Mouse (Mus musculus) kidney, postnatal 0 days (tissue): ENCODE results near the gene Gpatch1. TPM values are rescaled to one million over a fixed set of nuclear protein-coding genes. Genes with fewer than 3 reads are reported as not detected.
"Not testable (repeated sequence)": the region's sequence is repeated elsewhere in the genome, so short reads cannot be mapped to it uniquely, and the experiment has no call there.

Experiments
- ATAC-seq: fragments of 200-750 bp; cut with Nextera tagmentation; replicated peaks from 2 replicates; pipeline ENCODE4 v1.8.0; 2017; ENCODE audit warnings: low read depth, moderate number of reproducible peaks, moderate TSS enrichment, moderate library complexity; ENCODE audit not compliant: low FRiP score
- DNase-seq: peaks from one replicate; pipeline ENCODE4 v3.0.0-alpha.2; 2016; ENCODE audit warnings: low spot score
- H3K27ac ChIP-seq: fragments of 300-500 bp; sonication (generic); 2 replicates; pipeline ENCODE4 v1.5.1; 2014; ENCODE audit warnings: mild to moderate bottlenecking
- H3K27me3 ChIP-seq: fragments of 300-500 bp; sonication (generic); 2 replicates; pipeline ENCODE4 v1.6.1; 2014; ENCODE audit warnings: low read length, mixed read lengths; ENCODE audit not compliant: insufficient read depth
- H3K36me3 ChIP-seq: fragments of 300-500 bp; sonication (generic); 2 replicates; pipeline ENCODE4 v1.6.1; 2014; ENCODE audit warnings: low read length, mixed read lengths; ENCODE audit not compliant: insufficient read depth
- H3K4me1 ChIP-seq: fragments of 300-500 bp; sonication (generic); replicated peaks from 2 replicates; pipeline ENCODE4 v1.6.1; 2014; ENCODE audit warnings: antibody characterized with exemption, low read length, mixed read lengths; ENCODE audit not compliant: insufficient read depth
- H3K4me2 ChIP-seq: fragments of 300-500 bp; sonication (generic); 2 replicates; pipeline ENCODE4 v1.6.1; 2014; ENCODE audit warnings: mild to moderate bottlenecking, low read length, moderate library complexity, mixed read lengths
- H3K4me3 ChIP-seq: fragments of 300-500 bp; sonication (generic); replicated peaks from 2 replicates; pipeline ENCODE4 v1.5.1; 2014; ENCODE audit warnings: low read depth, low read length
- H3K9ac ChIP-seq: fragments of 300-500 bp; sonication (generic); 2 replicates; pipeline ENCODE4 v1.6.1; 2014; ENCODE audit warnings: low read depth, low read length
- H3K9me3 ChIP-seq: fragments of 300-500 bp; sonication (generic); replicated peaks from 2 replicates; pipeline ENCODE4 v1.6.1; 2016; ENCODE audit warnings: low read length, inconsistent platforms, mixed read lengths
- CTCF ChIP-seq: IDR thresholded peaks from 2 replicates; pipeline ENCODE4 v1.5.1; 2016; ENCODE audit warnings: antibody characterized with exemption, low read depth, mild to moderate bottlenecking, moderate library complexity
- WGBS: fragments of 180-500 bp; shearing (Covaris S2); extraction: QIAGEN DNeasy Blood & Tissue Kit; methylation state at CpG from one replicate; pipeline ENCODE4 v1.1.7; 2014; 5-methylcytosine and 5-hydroxymethylcytosine counted together
- polyA plus RNA-seq: library from polyadenylated mRNA; unstranded; fragments of >200 nt; fragmentation: Nextera tagmentation; extraction: Ambion mirVana; gene quantifications from 2 replicates; pipeline ENCODE4 v1.2.1, GENCODE M21; 2015

The Gpatch1 gene
- polyA plus RNA-seq, 1 experiment from 2014 or later: 17.0 TPM

GRCm38 (mm10) chr7:35258294-35258693 is 59.9 kb downstream of the Gpatch1 start:
- DNase-seq (no peak), ATAC-seq (no peak)
- Histone ChIP-seq H3K36me3 (no peaks in the 10 kb centered on the region), H3K4me1 (no peaks in the 10 kb centered on the region), H3K4me3 (no peak overlapping the region), H3K9me3 (no peaks in the 10 kb centered on the region), H3K4me2 (no peak overlapping the region), H3K27ac (no peak overlapping the region), H3K27me3 (no peaks in the 10 kb centered on the region), H3K9ac (no peak overlapping the region)
- no peak for TF ChIP-seq CTCF
- WGBS: 49% methylated on average over 7 of the region's 7 CpGs

GRCm38 (mm10) chr7:35252041-35252558 is 66.1 kb downstream of the Gpatch1 start:
- peak overlapping the region; percentile 37 for H3K4me2 ChIP-seq
- H3K9me3 ChIP-seq: no peaks in the 10 kb centered on the region
- H3K36me3 ChIP-seq: no peaks in the 10 kb centered on the region
- no peak overlapping the region for H3K27ac ChIP-seq
- no peaks in the 10 kb centered on the region for H3K27me3 ChIP-seq
- H3K4me1 ChIP-seq: no peaks in the 10 kb centered on the region
- H3K9ac ChIP-seq: no peak overlapping the region
- no peak overlapping the region for H3K4me3 ChIP-seq
- WGBS: 8% methylated on average over 13 of the region's 13 CpGs
- DNase-seq: peak; percentile 47
- TF ChIP-seq CTCF: peak; percentile 63
- peak; percentile 29; the same call in 1 of the 2 replicates for ATAC-seq

- not testable (repeated sequence) for H3K4me2 ChIP-seq, DNase-seq, H3K36me3 ChIP-seq, H3K9ac ChIP-seq, H3K27me3 ChIP-seq, H3K27ac ChIP-seq, H3K4me3 ChIP-seq, H3K9me3 ChIP-seq, ATAC-seq, H3K4me1 ChIP-seq
- 70% methylated on average over 2 of the region's 3 CpGs for WGBS
Measured at GRCm38 (mm10) chr7:35237935-35238334, 80.3 kb downstream of the Gpatch1 start.

- TF ChIP-seq CTCF: no peak
Measured at GRCm38 (mm10) chr7:35235308-35235707, 82.9 kb downstream of the Gpatch1 start.

GRCm38 (mm10) chr7:35234361-35235245 is 83.6 kb downstream of the Gpatch1 start:
- peak; percentile 97 for DNase-seq
- no peak for TF ChIP-seq CTCF
- Histone ChIP-seq H3K36me3 (no peaks in the 10 kb centered on the region), H3K9me3 (no peaks in the 10 kb centered on the region), H3K4me2 (peak overlapping the region; percentile 56), H3K9ac (peak overlapping the region; percentile 68; the same call in 1 of the 2 replicates), H3K4me3 (peak overlapping the region; percentile 55), H3K27ac (peak overlapping the region; percentile 95), H3K4me1 (no peaks in the 10 kb centered on the region), H3K27me3 (no peaks in the 10 kb centered on the region)
- peak; percentile 94 for ATAC-seq
- WGBS: under 1% methylated on average over 45 of the region's 45 CpGs

More at GRCm38 (mm10) chr7:35235308-35235707, 82.9 kb downstream of the Gpatch1 start:
- Histone ChIP-seq H3K9me3 (no peaks in the 10 kb centered on the region), H3K27ac (0 out of 2 replicates have a peak overlapping the region, but pooled peaks have one; percentile 62), H3K9ac (0 out of 2 replicates have a peak overlapping the region, but pooled peaks have one; percentile 68), H3K4me1 (no peaks in the 10 kb centered on the region), H3K4me2 (peak overlapping the region; percentile 52), H3K4me3 (peak overlapping the region; percentile 55), H3K36me3 (no peaks in the 10 kb centered on the region), H3K27me3 (no peaks in the 10 kb centered on the region)
- DNase-seq: peak; percentile 81
- ATAC-seq: peak; percentile 76
- 19% methylated on average over 9 of the region's 9 CpGs for WGBS

- no peak overlapping the region for H3K9ac ChIP-seq
- H3K4me3 ChIP-seq: peak overlapping the region; percentile 55
- H3K4me1 ChIP-seq: no peaks in the 10 kb centered on the region
- no peaks in the 10 kb centered on the region for H3K36me3 ChIP-seq
- H3K4me2 ChIP-seq: peak overlapping the region; percentile 56
- no peak for ATAC-seq
- DNase-seq: no peak
- 50% methylated on average over 12 of the region's 12 CpGs for WGBS
- H3K9me3 ChIP-seq: no peaks in the 10 kb centered on the region
- TF ChIP-seq CTCF: no peak
- peak overlapping the region; percentile 95; the same call in 1 of the 2 replicates for H3K27ac ChIP-seq
- H3K27me3 ChIP-seq: no peaks in the 10 kb centered on the region
Measured at GRCm38 (mm10) chr7:35233861-35234260, 84.4 kb downstream of the Gpatch1 start.
